Mouse (Mus musculus) embryonic fibroblast, embryonic 13.5 days (primary cell): ENCODE data around the gene Selenof. TPM values are rescaled to one million over a fixed set of nuclear protein-coding genes. Genes with fewer than 3 reads are reported as not detected.
A peak's percentile ranks its signal among the peaks of the same experiment; 100 is the strongest.
"Not testable (repeated sequence)": the region's sequence is repeated elsewhere in the genome, so short reads cannot be mapped to it uniquely, and the experiment has no call there.

Source experiments
- H3K27ac ChIP-seq: 2 replicates; pipeline ENCODE4 v1.5.1; 2012; ENCODE audit warnings: low read length, control low read depth, inconsistent platforms; ENCODE audit not compliant: insufficient read depth
- H3K4me1 ChIP-seq: 2 replicates; pipeline ENCODE4 v1.6.1; 2011; ENCODE audit warnings: low read length; ENCODE audit not compliant: control insufficient read depth, insufficient read depth
- H3K4me3 ChIP-seq: 2 replicates; pipeline ENCODE4 v1.5.1; 2011; ENCODE audit warnings: mild to moderate bottlenecking, control low read depth, low read length; ENCODE audit not compliant: insufficient read depth
- CTCF ChIP-seq: IDR thresholded peaks from 2 replicates; pipeline ENCODE4 v1.5.1; 2011; ENCODE audit warnings: mild to moderate bottlenecking, control low read depth, low read length, moderate library complexity, borderline replicate concordance; ENCODE audit not compliant: insufficient read depth
- POLR2A ChIP-seq: IDR thresholded peaks from 2 replicates; pipeline ENCODE4 v1.6.1; 2011; ENCODE audit warnings: low read depth, mild to moderate bottlenecking, control low read depth, low read length, moderate library complexity
- polyA plus RNA-seq: library from polyadenylated mRNA; stranded (reverse); fragments of >200 nt; gene quantifications from 2 replicates; pipeline ENCODE4 v1.2.4, GENCODE M21; 2011; ENCODE audit warnings: low read depth; ENCODE audit not compliant: missing spikeins, insufficient read length

Selenof gene
- polyA plus RNA-seq, 1 experiment = 674 TPM

- TF ChIP-seq CTCF = no peak
- no peak overlapping the region for H3K27ac ChIP-seq
- H3K4me1 ChIP-seq = peaks cover under 1% of the 10 kb centered on the region; the same call in 1 of the 2 replicates
- no peak overlapping the region for H3K4me3 ChIP-seq
Observed at GRCm38 (mm10) chr3:144597121-144597520, 27.0 kb downstream of the Selenof start.

- no peak overlapping the region for H3K27ac ChIP-seq
- no peak for TF ChIP-seq POLR2A
- TF ChIP-seq CTCF = no peak
- peaks cover 8% of the 10 kb centered on the region; the same call in 1 of the 2 replicates for H3K4me1 ChIP-seq
- H3K4me3 ChIP-seq = no peak overlapping the region
Observed at GRCm38 (mm10) chr3:144597790-144598467, 27.8 kb downstream of the Selenof start.

- TF ChIP-seq CTCF = no peak
- no peak for TF ChIP-seq POLR2A
- H3K4me3 ChIP-seq = no peak overlapping the region
- H3K4me1 ChIP-seq = peaks cover 19% of the 10 kb centered on the region
- peak overlapping the region; percentile 97; the same call in 1 of the 2 replicates for H3K27ac ChIP-seq
Observed at GRCm38 (mm10) chr3:144602413-144602812, 32.3 kb downstream of the Selenof start.

GRCm38 (mm10) chr3:144602819-144603218 lies 32.7 kb downstream of the Selenof start:
- peak overlapping the region; percentile 97 for H3K27ac ChIP-seq
- TF ChIP-seq POLR2A = no peak
- TF ChIP-seq CTCF = no peak

GRCm38 (mm10) chr3:144603558-144603957 lies 33.5 kb downstream of the Selenof start:
- Histone ChIP-seq H3K27ac (peak overlapping the region; percentile 97), H3K4me1 (peaks cover 19% of the 10 kb centered on the region), H3K4me3 (no peak overlapping the region)
- TF ChIP-seq CTCF = no peak
- TF ChIP-seq POLR2A = no peak

More at GRCm38 (mm10) chr3:144602819-144603218, 32.7 kb downstream of the Selenof start:
- H3K4me3 ChIP-seq = no peak overlapping the region
- H3K4me1 ChIP-seq = peaks cover 19% of the 10 kb centered on the region

- Histone ChIP-seq H3K4me1 (peaks cover 19% of the 10 kb centered on the region), H3K4me3 (no peak overlapping the region), H3K27ac (peak overlapping the region; percentile 97)
- TF ChIP-seq CTCF = no peak
- no peak for TF ChIP-seq POLR2A
Observed at GRCm38 (mm10) chr3:144604205-144604604, 34.1 kb downstream of the Selenof start.

- H3K4me1 ChIP-seq = peaks cover 19% of the 10 kb centered on the region
- not testable (repeated sequence) for H3K27ac ChIP-seq, H3K4me3 ChIP-seq
Observed at GRCm38 (mm10) chr3:144605811-144606210, 35.7 kb downstream of the Selenof start.

GRCm38 (mm10) chr3:144606449-144606848 lies 36.3 kb downstream of the Selenof start:
- Histone ChIP-seq H3K27ac (no peak overlapping the region), H3K4me3 (no peak overlapping the region), H3K4me1 (peaks cover 23% of the 10 kb centered on the region)
- TF ChIP-seq CTCF (no peak), POLR2A (no peak)

GRCm38 (mm10) chr3:144608090-144608489 lies 38.0 kb downstream of the Selenof start:
- Histone ChIP-seq H3K4me3 (no peak overlapping the region), H3K27ac (no peak overlapping the region), H3K4me1 (peaks cover 15% of the 10 kb centered on the region)
- TF ChIP-seq POLR2A (no peak), CTCF (no peak)

- Histone ChIP-seq H3K4me1 (peaks cover 5% of the 10 kb centered on the region; the same call in 1 of the 2 replicates), H3K27ac (no peak overlapping the region), H3K4me3 (no peak overlapping the region)
- TF ChIP-seq CTCF (no peak), POLR2A (no peak)
Observed at GRCm38 (mm10) chr3:144610759-144611158, 40.7 kb downstream of the Selenof start.
